Mouse (Mus musculus) Muller cell, postnatal 12 days (primary cell): ENCODE measurements around the gene Isl2.

ENCODE experiments used
- DNase-seq: peaks from one replicate; pipeline ENCODE4 v3.0.0-alpha.2; 2015; ENCODE audit errors: inconsistent ontology term

Isl2 gene

GRCm38 (mm10) chr9:55538377-55538776 is at the start of gene Isl2:
Isl2 (plus strand) TSS chr9:55538672.
- no peak for DNase-seq

GRCm38 (mm10) chr9:55507922-55508321 is 30.6 kb upstream of the Isl2 start:
- DNase-seq: no peak

- DNase-seq: peak; percentile 38
Measured at GRCm38 (mm10) chr9:55508701-55509100, 29.8 kb upstream of the Isl2 start.

- DNase-seq: no peak
Measured at GRCm38 (mm10) chr9:55509731-55510130, 28.7 kb upstream of the Isl2 start.

GRCm38 (mm10) chr9:55510651-55511235 is 27.7 kb upstream of the Isl2 start:
- DNase-seq: no peak

- peak; percentile 70 for DNase-seq
Measured at GRCm38 (mm10) chr9:55511521-55511993, 26.9 kb upstream of the Isl2 start.

- peak; percentile 96 for DNase-seq
Measured at GRCm38 (mm10) chr9:55512027-55512543, 26.4 kb upstream of the Isl2 start, which contains the start of gene Etfa. Etfa (minus strand) TSS chr9:55512243.

GRCm38 (mm10) chr9:55525716-55526115 is 12.8 kb upstream of the Isl2 start:
- DNase-seq: no peak

- DNase-seq: peak; percentile 16
Measured at GRCm38 (mm10) chr9:55535907-55536306, 2.6 kb upstream of the Isl2 start.

GRCm38 (mm10) chr9:55539006-55539405 is 534 bp downstream of the Isl2 start:
- no peak for DNase-seq

- DNase-seq: peak; percentile 20
Measured at GRCm38 (mm10) chr9:55539661-55540390, 1.4 kb downstream of the Isl2 start.

GRCm38 (mm10) chr9:55540391-55540770 is 1.9 kb downstream of the Isl2 start:
- DNase-seq: peak; percentile 39

- peak; percentile 67 for DNase-seq
Measured at GRCm38 (mm10) chr9:55540888-55541287, 2.4 kb downstream of the Isl2 start.

- DNase-seq: peak; percentile 30
Measured at GRCm38 (mm10) chr9:55541681-55542365, 3.4 kb downstream of the Isl2 start.

- DNase-seq: no peak
Measured at GRCm38 (mm10) chr9:55542366-55543325, 4.2 kb downstream of the Isl2 start.

- no peak for DNase-seq
Measured at GRCm38 (mm10) chr9:55543336-55543702, 4.8 kb downstream of the Isl2 start.

GRCm38 (mm10) chr9:55543703-55544401 is 5.4 kb downstream of the Isl2 start:
- DNase-seq: peak; percentile 58

- peak; percentile 46 for DNase-seq
Measured at GRCm38 (mm10) chr9:55544861-55545555, 6.5 kb downstream of the Isl2 start.

GRCm38 (mm10) chr9:55545556-55546175 is 7.2 kb downstream of the Isl2 start:
- DNase-seq: peak; percentile 12
